ENCODE assay signal across 7 mouse cellular contexts in genomic region chr16:13667878-13668343, GRCm38 (mm10). TPM values are rescaled to one million over a fixed set of nuclear protein-coding genes. Genes with fewer than 3 reads are reported as not detected.
DNase-seq lines count a peak whose midpoint lies in the region; ATAC-seq lines count a peak whose summit lies in the region.

Gene Parn, minus strand, starts transcription at chr16:13668170.

- peak; percentile 92 to 93 for DNase-seq in adrenal gland, adult 18-20 months (ENCODE audit: low spot score in 2 of 2)
- DNase-seq in embryo, embryonic 11 days = peak; percentile 95
- peak; percentile 84 to 88 for DNase-seq in gastrocnemius, postnatal 36 days
- DNase-seq in left cerebral cortex, postnatal 25 days (ENCODE audit: low spot score in 2 of 2) = peak; percentile 97 to 98
- peak; percentile 89 for DNase-seq in midbrain, embryonic 10.5 days (ENCODE audit: low spot score)
- DNase-seq in right cerebral cortex, postnatal 4 days = peak; percentile 90

- H3K9me3 ChIP-seq in intestine, embryonic 15.5 days = no peaks in the 10 kb centered on the region
- H3K9me3 ChIP-seq in midbrain, embryonic 10.5 days (replicated peaks) = no peaks in the 10 kb centered on the region

- intact Hi-C loops in gastrocnemius, postnatal 36 days (cut with DNase I) = no loop called here
- intact Hi-C loops in left cerebral cortex, postnatal 25 days (cut with DNase I) = no loop called here

- peaks cover 8% of the 10 kb centered on the region; the same call in 1 of the 2 replicates for H3K4me1 ChIP-seq in intestine, embryonic 15.5 days (replicated peaks)
- H3K4me1 ChIP-seq in midbrain, embryonic 10.5 days = peaks cover 14% of the 10 kb centered on the region

- peaks cover 3% of the 10 kb centered on the region; the same call in 1 of the 2 replicates for H3K36me3 ChIP-seq in intestine, embryonic 15.5 days
- peaks cover 29% of the 10 kb centered on the region for H3K36me3 ChIP-seq in midbrain, embryonic 10.5 days

- H3K27ac ChIP-seq in intestine, embryonic 15.5 days = peak within 1 kb of the TSS; percentile 58
- peak within 1 kb of the TSS; percentile 87 for H3K27ac ChIP-seq in midbrain, embryonic 10.5 days (replicated peaks)

- H3K9ac ChIP-seq in intestine, embryonic 15.5 days = peak within 1 kb of the TSS; percentile 76

- peak within 1 kb of the TSS; percentile 81 for H3K4me3 ChIP-seq in intestine, embryonic 15.5 days (replicated peaks)
- H3K4me3 ChIP-seq in midbrain, embryonic 10.5 days = peak within 1 kb of the TSS; percentile 86

- under 1% methylated on average over 35 of the region's 35 CpGs for WGBS in intestine, embryonic 15.5 days
- under 1% methylated on average over 35 of the region's 35 CpGs for WGBS in midbrain, embryonic 10.5 days

- H3K4me2 ChIP-seq in intestine, embryonic 15.5 days (replicated peaks) = peak within 1 kb of the TSS; percentile 78

- ATAC-seq in intestine, embryonic 15.5 days = peak; percentile 89

- H3K27me3 ChIP-seq in intestine, embryonic 15.5 days (replicated peaks) = no peaks in the 10 kb centered on the region
- H3K27me3 ChIP-seq in midbrain, embryonic 10.5 days (ENCODE audit: low read depth, poor library complexity, severe bottlenecking) = no peaks in the 10 kb centered on the region

RNA-seq across cellular contexts. Expression of gene Parn, which starts in this region (rescaled TPM):
- 10 to 100 TPM; 25.0 to 38.3 TPM for total RNA-seq in adrenal gland, adult 18-20 months (2021)
- total RNA-seq in gastrocnemius, postnatal 36 days (2021) = 1 to 10 TPM; 5.5 to 7.5 TPM
- 38.6 and 38.7 TPM in 2 replicates for polyA plus RNA-seq in intestine, embryonic 15.5 days (2015; fragmentation: Nextera tagmentation; extraction: Ambion mirVana)
- total RNA-seq in left cerebral cortex, postnatal 25 days (2021) = 10 to 100 TPM; 22.9 to 23.8 TPM
- polyA plus RNA-seq in midbrain, embryonic 10.5 days (2016; fragmentation: Nextera tagmentation; extraction: Ambion mirVana) = 45.7 and 47.2 TPM in 2 replicates

Comparison
In these comparisons a context has a peak if more than half of its experiments do, and no peak if none do; other contexts are left out.
1. Peak in every context shown above with its lines: DNase-seq, ATAC-seq, H3K4me3 ChIP-seq and H3K27ac ChIP-seq.